Mouse (Mus musculus): Measurements from ENCODE around the gene Rnf224.
A peak's percentile ranks its signal among the peaks of the same experiment; 100 is the strongest.

The Rnf224 gene

DNA sequence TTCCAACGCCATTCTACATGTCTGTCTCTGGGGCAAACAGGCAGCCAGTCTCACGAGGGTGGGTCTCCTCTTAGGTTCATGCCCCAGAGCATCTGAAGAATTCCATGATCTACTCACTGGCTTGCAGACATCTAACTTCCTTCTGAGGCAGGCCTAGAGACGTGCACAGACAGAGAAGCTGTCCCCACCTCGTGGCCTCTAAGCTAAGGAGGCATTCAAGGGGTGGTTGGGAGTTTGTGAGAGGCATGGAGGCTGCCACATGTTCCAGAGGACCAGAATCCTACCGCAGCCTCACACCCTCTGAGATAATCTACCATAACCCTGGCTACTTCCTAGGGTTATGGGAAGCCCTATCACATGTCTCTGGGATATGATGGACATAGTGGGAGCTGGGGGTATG, 42.6 kb downstream of the Rnf224 start:
- DNase-seq = no peak

DNA sequence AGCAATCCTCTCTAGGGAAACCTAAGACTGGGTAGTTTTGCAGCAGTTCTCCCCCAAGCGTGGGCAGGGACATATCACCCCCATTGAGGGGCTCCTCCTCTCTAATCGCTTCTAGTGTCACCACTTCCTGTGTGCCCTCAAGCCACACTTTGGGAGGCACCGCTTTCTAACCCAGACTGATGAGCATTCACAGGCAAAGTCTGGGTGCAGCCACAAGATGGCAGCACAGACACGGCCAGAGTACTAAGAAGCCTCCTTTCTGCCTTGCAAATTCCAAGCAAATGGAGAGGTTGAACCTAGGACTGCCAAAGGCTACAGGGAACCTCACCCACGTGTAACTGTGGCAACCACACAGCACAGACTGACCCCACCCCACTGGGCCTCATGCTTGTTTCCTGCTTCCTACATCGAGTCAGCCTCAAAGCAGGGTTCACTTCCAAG, 43.2 kb downstream of the Rnf224 start:
- DNase-seq = peak; percentile 86

DNA sequence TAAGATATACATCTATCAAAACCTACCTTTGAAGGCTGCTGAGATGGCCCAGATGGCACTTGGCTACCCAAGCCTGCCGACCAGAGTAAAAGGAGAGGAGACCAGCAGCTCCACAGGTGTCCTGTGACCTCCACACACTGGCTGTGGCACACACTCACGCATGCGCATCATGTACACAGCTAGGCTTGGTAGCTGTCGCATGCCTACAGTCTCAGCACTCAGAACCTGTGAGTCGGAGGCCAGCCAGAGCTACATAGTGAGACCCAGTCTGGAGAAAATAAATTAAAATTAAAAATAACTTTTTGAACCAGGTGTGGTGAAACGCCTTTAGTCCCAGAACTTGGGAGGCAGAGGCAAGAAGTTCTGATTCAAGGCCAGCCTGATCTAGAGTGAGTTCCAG, 48.7 kb downstream of the Rnf224 start:
- no peak for DNase-seq

DNA sequence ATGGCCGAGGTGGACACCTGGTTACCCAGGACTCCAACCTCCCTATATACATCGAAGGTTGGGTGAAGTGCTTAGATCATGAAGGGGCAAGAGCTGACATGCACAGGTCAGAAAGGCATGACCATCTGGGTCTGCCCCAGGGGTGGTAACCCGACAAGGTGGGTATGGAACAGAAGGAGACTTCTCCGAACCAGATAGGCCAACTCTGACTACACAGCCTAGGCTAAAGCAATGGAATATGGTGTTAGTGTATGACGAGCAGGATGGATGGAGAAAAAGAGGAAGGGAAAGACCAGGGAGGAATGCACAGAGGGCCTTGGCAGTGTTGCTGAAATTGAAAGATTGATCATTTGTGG, 50.0 kb downstream of the Rnf224 start:
- no peak for DNase-seq

DNA sequence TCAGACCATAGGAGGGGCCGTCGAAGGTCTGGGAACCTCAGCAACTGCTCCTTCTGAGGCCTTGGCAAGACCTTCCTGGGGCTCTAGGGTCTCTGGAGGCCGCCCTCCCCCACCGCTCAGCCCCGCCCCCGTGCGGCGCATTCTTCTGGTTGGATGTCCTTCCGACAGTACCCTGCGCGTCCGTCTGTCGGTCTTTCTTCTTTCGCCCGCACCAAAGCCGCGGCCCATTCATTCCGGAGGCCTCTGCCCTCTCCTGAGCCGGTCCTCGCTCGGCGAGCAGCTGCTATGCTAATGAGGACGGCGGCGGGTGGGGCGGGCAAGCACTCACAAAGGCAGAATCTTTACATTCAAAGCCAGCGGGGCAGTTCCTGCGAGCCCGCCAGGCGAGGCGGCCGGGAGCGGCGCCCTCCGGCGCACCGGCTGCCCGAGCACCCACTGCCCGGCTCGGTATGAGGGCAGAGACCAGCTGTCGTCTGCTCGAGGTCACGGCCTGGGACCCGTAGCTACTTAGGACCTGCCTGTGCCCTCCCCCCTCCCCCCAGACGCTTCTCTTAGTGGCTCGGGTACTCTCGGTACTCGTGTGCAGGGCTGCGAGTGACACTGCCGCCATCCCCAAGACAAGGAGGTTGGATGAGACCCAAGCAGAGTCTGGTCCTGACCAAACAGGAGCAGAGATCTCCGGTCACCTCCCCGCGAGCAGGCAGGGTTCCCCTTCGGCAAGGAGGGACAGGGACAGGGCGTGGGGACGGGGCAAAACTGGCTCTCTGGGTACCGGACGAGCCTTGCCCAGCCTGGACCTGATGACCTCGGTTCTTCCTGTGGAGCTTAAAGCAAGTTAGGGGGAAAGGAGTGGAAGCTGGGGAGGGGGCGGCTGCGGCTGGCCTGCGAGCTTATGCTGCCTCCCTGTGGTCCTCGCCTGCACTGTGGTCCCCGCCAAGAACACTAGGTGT, 50.7 kb downstream of the Rnf224 start:
- peak; percentile 63 for DNase-seq

DNA sequence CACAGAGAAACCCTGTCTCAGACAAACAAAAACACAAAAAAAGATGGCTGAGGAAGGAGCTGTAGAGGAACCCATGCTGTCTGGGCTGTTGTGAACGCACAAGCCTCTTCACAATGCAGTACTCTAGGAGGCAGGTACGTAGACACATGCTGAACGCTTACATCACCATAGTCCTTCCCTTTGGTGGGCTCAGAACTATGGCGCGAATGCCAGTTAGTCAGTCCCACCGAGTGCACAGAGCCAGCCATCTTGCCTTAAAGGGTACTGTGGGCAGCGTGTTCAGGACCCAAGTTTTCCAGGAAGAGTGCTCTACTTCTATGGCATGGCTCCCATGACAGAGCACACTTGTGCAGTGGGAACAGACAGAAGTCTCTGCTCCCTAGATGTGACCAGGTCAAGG, 52.1 kb downstream of the Rnf224 start:
- no peak for DNase-seq

All from thymus, postnatal 25 days (tissue).